Comparison of ENCODE assay signal across 9 mouse cellular contexts in the genomic region with DNA sequence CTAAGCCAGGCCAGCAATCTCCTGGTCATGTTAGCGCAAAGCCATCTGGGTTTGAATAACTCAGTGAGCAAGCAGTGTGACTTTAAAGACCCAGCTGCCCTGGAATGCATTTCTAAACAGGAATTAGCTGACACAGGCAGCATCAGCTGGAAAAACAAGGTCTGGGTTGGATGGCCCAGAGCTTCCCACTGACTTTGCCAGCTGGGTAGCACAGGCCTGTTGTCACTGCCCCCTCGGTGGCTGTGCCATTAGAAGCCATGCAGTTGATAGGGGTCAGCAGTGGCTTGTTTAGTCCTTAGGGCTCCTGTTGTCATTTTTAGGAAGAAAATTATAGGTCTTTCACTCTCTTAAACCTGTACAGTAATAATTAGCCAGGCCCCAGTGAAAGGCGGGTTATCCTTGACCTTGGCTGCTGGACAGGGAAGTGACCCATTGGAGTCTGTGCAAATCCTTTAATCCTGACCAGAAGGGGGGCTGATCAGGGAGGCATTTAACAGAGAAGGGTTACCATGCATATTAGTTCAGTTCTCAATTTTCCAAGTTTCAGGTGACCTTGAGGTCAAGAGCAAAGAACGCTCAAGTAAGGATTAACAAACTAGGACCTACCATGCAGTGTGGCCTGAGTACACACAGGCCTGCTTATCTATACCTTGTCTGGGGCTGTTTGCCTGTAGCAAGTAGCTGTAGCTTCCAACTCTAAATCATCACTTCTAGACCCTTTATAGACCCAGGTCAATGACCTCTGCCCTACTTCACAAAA. TPM values are rescaled to one million over a fixed set of nuclear protein-coding genes. Genes with fewer than 3 reads are reported as not detected.
A peak's percentile ranks its signal among the peaks of the same experiment; 100 is the strongest.
DNase-seq lines count a peak whose midpoint lies in the region; ATAC-seq and TF ChIP-seq lines count a peak whose summit lies in the region.
"Had no signal": no experiment of that assay in that cellular context is flagged by ENCODE, and none has a peak within 500 bp of the region (broad histone marks: within the 10 kb centered on the region; RNA-seq: fewer than 3 reads in every experiment).

No protein-coding gene starts in this region.

- 61% methylated on average over 4 of the region's 4 CpGs for WGBS in midbrain, postnatal 0 days
- WGBS in midbrain, embryonic 15.5 days = 56% methylated on average over 4 of the region's 4 CpGs
- WGBS in limb, embryonic 15.5 days = 58% methylated on average over 4 of the region's 4 CpGs

- H3K27me3 ChIP-seq in midbrain, postnatal 0 days (ENCODE audit: insufficient read depth, low read length) = no peaks in the 10 kb centered on the region
- no peaks in the 10 kb centered on the region for H3K27me3 ChIP-seq in midbrain, embryonic 15.5 days (replicated peaks)
- H3K27me3 ChIP-seq in limb, embryonic 15.5 days = no peaks in the 10 kb centered on the region
- H3K27me3 ChIP-seq: heart, embryonic 15.5 days; limb, embryonic 12.5 days had no signal

- H3K9me3 ChIP-seq in midbrain, postnatal 0 days (ENCODE audit: low read length) = no peaks in the 10 kb centered on the region
- no peaks in the 10 kb centered on the region for H3K9me3 ChIP-seq in midbrain, embryonic 15.5 days
- no peaks in the 10 kb centered on the region for H3K9me3 ChIP-seq in limb, embryonic 15.5 days
- H3K9me3 ChIP-seq: heart, embryonic 15.5 days; limb, embryonic 12.5 days had no signal

- H3K9ac ChIP-seq in midbrain, postnatal 0 days (replicated peaks; ENCODE audit: low read length, poor library complexity, severe bottlenecking) = no peak overlapping the region
- no peak overlapping the region for H3K9ac ChIP-seq in midbrain, embryonic 15.5 days
- no peak overlapping the region for H3K9ac ChIP-seq in limb, embryonic 15.5 days
- H3K9ac ChIP-seq: heart, embryonic 15.5 days; limb, embryonic 12.5 days had no signal

- TF ChIP-seq CTCF in midbrain, postnatal 0 days (IDR thresholded peaks at IDR 0.05) = no peak

- peaks cover 7% of the 10 kb centered on the region; the same call in 1 of the 2 replicates for H3K4me1 ChIP-seq in midbrain, postnatal 0 days (ENCODE audit: insufficient read depth, low read length)
- peaks cover 16% of the 10 kb centered on the region for H3K4me1 ChIP-seq in midbrain, embryonic 15.5 days
- H3K4me1 ChIP-seq in limb, embryonic 15.5 days = peaks cover 11% of the 10 kb centered on the region; the same call in 1 of the 2 replicates

- no peak overlapping the region for H3K27ac ChIP-seq in midbrain, postnatal 0 days (ENCODE audit: low read depth, low read length)
- H3K27ac ChIP-seq in midbrain, embryonic 15.5 days = no peak overlapping the region
- H3K27ac ChIP-seq in limb, embryonic 15.5 days = no peak overlapping the region
- H3K27ac ChIP-seq: heart, embryonic 15.5 days; limb, embryonic 12.5 days had no signal

- no peaks in the 10 kb centered on the region for H3K36me3 ChIP-seq in midbrain, postnatal 0 days (ENCODE audit: insufficient read depth, low read length)
- no peaks in the 10 kb centered on the region for H3K36me3 ChIP-seq in midbrain, embryonic 15.5 days (replicated peaks)
- no peaks in the 10 kb centered on the region for H3K36me3 ChIP-seq in limb, embryonic 15.5 days
- H3K36me3 ChIP-seq: heart, embryonic 15.5 days; limb, embryonic 12.5 days had no signal

- no peak overlapping the region for H3K4me3 ChIP-seq in midbrain, postnatal 0 days (ENCODE audit: low read depth, low read length)
- no peak overlapping the region for H3K4me3 ChIP-seq in midbrain, embryonic 15.5 days
- H3K4me3 ChIP-seq in limb, embryonic 15.5 days = no peak overlapping the region
- H3K4me3 ChIP-seq: heart, embryonic 15.5 days; limb, embryonic 12.5 days had no signal

- ATAC-seq in midbrain, postnatal 0 days (ENCODE audit: low FRiP score) = no peak
- no peak for ATAC-seq in midbrain, embryonic 15.5 days (replicated peaks)
- ATAC-seq in limb, embryonic 15.5 days (ENCODE audit: insufficient number of reproducible peaks, low FRiP score, low TSS enrichment, low read depth) = 0 out of 2 replicates have a peak, but pooled peaks have one; percentile 25

- DNase-seq in midbrain, postnatal 0 days (ENCODE audit: low spot score) = peak; percentile 56
- DNase-seq in gastrocnemius, postnatal 10 days = peak; percentile 33
- DNase-seq in yolk sac, embryonic 10.5 days (ENCODE audit: low spot score) = peak; percentile 76
- no peak for DNase-seq in layer of hippocampus, adult 8-10 months (ENCODE audit: low spot score in 2 of 2)
- DNase-seq in frontal cortex, postnatal 36 days (ENCODE audit: low spot score in 2 of 2) = no peak

- no peak overlapping the region for H3K4me2 ChIP-seq in midbrain, postnatal 0 days (ENCODE audit: low read depth, low read length, poor library complexity, severe bottlenecking)
- no peak overlapping the region for H3K4me2 ChIP-seq in midbrain, embryonic 15.5 days
- no peak overlapping the region for H3K4me2 ChIP-seq in limb, embryonic 15.5 days
- H3K4me2 ChIP-seq: heart, embryonic 15.5 days; limb, embryonic 12.5 days had no signal

RNA-seq across cellular contexts. Expression of gene Cpeb4, which starts 43.8 kb away (rescaled TPM):
- 103 and 124 TPM in 2 replicates for total RNA-seq in midbrain, postnatal 0 days (2014; rRNA removed)
- 16.9 and 19.1 TPM in 2 replicates for polyA plus RNA-seq in midbrain, postnatal 0 days (2015; fragmentation: Nextera tagmentation; extraction: Ambion mirVana)
- polyA plus RNA-seq in midbrain, embryonic 15.5 days (2015; fragmentation: Nextera tagmentation; extraction: Ambion mirVana) = 16.5 and 17.3 TPM in 2 replicates
- 10 to 100 TPM; 75.9 to 76.8 TPM for total RNA-seq in gastrocnemius, postnatal 10 days (2021)
- polyA plus RNA-seq in limb, embryonic 15.5 days (2015; fragmentation: Nextera tagmentation; extraction: Ambion mirVana) = 2.9 and 3.2 TPM in 2 replicates
- 100 to 1,000 TPM; 129 to 159 (median 149) TPM for total RNA-seq in layer of hippocampus, adult 8-10 months (2022)

Comparison
In these comparisons a context has a peak if more than half of its experiments do, and no peak if none do; other contexts are left out.
1. DNase-seq: peak in midbrain, postnatal 0 days (single experiment), gastrocnemius, postnatal 10 days (single experiment) and yolk sac, embryonic 10.5 days (single experiment); none in layer of hippocampus, adult 8-10 months (0 of 2) and frontal cortex, postnatal 36 days (0 of 2).